Mouse (Mus musculus) liver, embryonic 15.5 days (tissue): Measurements from ENCODE around the gene Zfp658. TPM values are rescaled to one million over a fixed set of nuclear protein-coding genes. Genes with fewer than 3 reads are reported as not detected.

Source experiments
- ATAC-seq: fragments of 200-750 bp; cut with Nextera tagmentation; 2 replicates; pipeline ENCODE4 v1.8.0; 2017; ENCODE audit warnings: moderate number of reproducible peaks, mild to moderate bottlenecking, moderate library complexity; ENCODE audit not compliant: insufficient read depth
- H3K27ac ChIP-seq: fragments of 300-500 bp; sonication (generic); replicated peaks from 2 replicates; pipeline ENCODE4 v1.5.1; 2015; ENCODE audit warnings: mild to moderate bottlenecking, inconsistent platforms
- H3K27me3 ChIP-seq: fragments of 300-500 bp; sonication (generic); 2 replicates; pipeline ENCODE4 v1.6.1; 2015; ENCODE audit warnings: mild to moderate bottlenecking, inconsistent platforms
- H3K36me3 ChIP-seq: fragments of 300-500 bp; sonication (generic); replicated peaks from 2 replicates; pipeline ENCODE4 v1.6.1; 2015; ENCODE audit warnings: moderate library complexity, mild to moderate bottlenecking, inconsistent platforms
- H3K4me1 ChIP-seq: fragments of 300-500 bp; sonication (generic); replicated peaks from 2 replicates; pipeline ENCODE4 v1.6.1; 2015; ENCODE audit warnings: inconsistent platforms
- H3K4me2 ChIP-seq: fragments of 300-500 bp; sonication (generic); 2 replicates; pipeline ENCODE4 v1.6.1; 2015; ENCODE audit warnings: moderate library complexity, mild to moderate bottlenecking, inconsistent platforms
- H3K4me3 ChIP-seq: fragments of 300-500 bp; sonication (generic); replicated peaks from 2 replicates; pipeline ENCODE4 v1.5.1; 2015; ENCODE audit warnings: mild to moderate bottlenecking, inconsistent platforms
- H3K9ac ChIP-seq: fragments of 300-500 bp; sonication (generic); 2 replicates; pipeline ENCODE4 v1.6.1; 2015; ENCODE audit warnings: moderate library complexity, mild to moderate bottlenecking, inconsistent platforms
- H3K9me3 ChIP-seq: fragments of 300-500 bp; sonication (generic); replicated peaks from 2 replicates; pipeline ENCODE4 v1.6.1; 2016; ENCODE audit warnings: inconsistent platforms
- WGBS: fragments of 180-500 bp; shearing (Covaris S2); methylation state at CpG from one replicate; pipeline ENCODE4 v1.1.7; 2015; ENCODE audit warnings: mixed read lengths; ENCODE audit not compliant: insufficient replicate concordance; 5-methylcytosine and 5-hydroxymethylcytosine counted together
- polyA plus RNA-seq: library from polyadenylated mRNA; unstranded; fragments of >200 nt; fragmentation: Nextera tagmentation; extraction: Ambion mirVana; gene quantifications from 2 replicates; pipeline ENCODE4 v1.2.1, GENCODE M21; 2015

The Zfp658 gene
- polyA plus RNA-seq, 1 experiment from 2014 or later: 0.18 TPM

DNA sequence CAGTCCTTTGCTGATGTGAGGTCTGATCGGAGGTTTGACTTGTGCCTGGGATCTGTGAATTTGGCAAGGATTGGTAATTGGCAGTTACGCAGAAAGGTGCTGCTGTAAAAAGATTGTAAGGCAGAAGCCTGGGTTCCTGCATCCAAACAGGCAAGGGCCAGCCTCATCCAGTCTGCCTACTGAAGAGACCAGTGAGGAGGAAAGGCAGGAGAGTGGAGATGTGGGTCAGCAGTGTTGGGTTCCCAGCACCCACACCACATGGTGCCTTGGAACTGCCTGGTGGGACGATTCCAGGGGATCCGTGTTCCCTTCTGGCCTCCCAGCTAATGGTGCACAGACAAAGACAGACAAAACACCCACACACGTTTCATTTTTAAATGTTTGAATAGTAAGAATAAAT is 18.5 kb downstream of the Zfp658 start:
- Histone ChIP-seq H3K9me3 (no peaks in the 10 kb centered on the region), H3K4me3 (peak overlapping the region; percentile 71), H3K36me3 (peaks cover 15% of the 10 kb centered on the region), H3K4me1 (peaks cover 16% of the 10 kb centered on the region), H3K27me3 (no peaks in the 10 kb centered on the region), H3K27ac (no peak overlapping the region), H3K9ac (0 out of 2 replicates have a peak overlapping the region, but pooled peaks have one; percentile 57), H3K4me2 (peak overlapping the region; percentile 82)
- ATAC-seq: no peak
- 69% methylated on average over 5 of the region's 5 CpGs for WGBS

- Histone ChIP-seq H3K9me3 (no peaks in the 10 kb centered on the region), H3K4me3 (no peak overlapping the region), H3K4me1 (peaks cover 12% of the 10 kb centered on the region), H3K27me3 (no peaks in the 10 kb centered on the region), H3K4me2 (no peak overlapping the region), H3K9ac (no peak overlapping the region), H3K36me3 (peaks cover 55% of the 10 kb centered on the region), H3K27ac (no peak overlapping the region)
- no peak for ATAC-seq
- WGBS: 69% methylated on average over 5 of the region's 5 CpGs
Measured at GRCm38 (mm10) chr7:43584790-43585189, 22.7 kb downstream of the Zfp658 start.

GRCm38 (mm10) chr7:43601884-43602283 is 39.8 kb downstream of the Zfp658 start:
- Histone ChIP-seq H3K36me3 (no peaks in the 10 kb centered on the region), H3K27ac (no peak overlapping the region), H3K4me3 (no peak overlapping the region), H3K9me3 (no peaks in the 10 kb centered on the region), H3K4me2 (no peak overlapping the region), H3K4me1 (no peaks in the 10 kb centered on the region), H3K9ac (no peak overlapping the region), H3K27me3 (no peaks in the 10 kb centered on the region)
- no peak for ATAC-seq
- WGBS: 31% methylated on average over 5 of the region's 5 CpGs

DNA sequence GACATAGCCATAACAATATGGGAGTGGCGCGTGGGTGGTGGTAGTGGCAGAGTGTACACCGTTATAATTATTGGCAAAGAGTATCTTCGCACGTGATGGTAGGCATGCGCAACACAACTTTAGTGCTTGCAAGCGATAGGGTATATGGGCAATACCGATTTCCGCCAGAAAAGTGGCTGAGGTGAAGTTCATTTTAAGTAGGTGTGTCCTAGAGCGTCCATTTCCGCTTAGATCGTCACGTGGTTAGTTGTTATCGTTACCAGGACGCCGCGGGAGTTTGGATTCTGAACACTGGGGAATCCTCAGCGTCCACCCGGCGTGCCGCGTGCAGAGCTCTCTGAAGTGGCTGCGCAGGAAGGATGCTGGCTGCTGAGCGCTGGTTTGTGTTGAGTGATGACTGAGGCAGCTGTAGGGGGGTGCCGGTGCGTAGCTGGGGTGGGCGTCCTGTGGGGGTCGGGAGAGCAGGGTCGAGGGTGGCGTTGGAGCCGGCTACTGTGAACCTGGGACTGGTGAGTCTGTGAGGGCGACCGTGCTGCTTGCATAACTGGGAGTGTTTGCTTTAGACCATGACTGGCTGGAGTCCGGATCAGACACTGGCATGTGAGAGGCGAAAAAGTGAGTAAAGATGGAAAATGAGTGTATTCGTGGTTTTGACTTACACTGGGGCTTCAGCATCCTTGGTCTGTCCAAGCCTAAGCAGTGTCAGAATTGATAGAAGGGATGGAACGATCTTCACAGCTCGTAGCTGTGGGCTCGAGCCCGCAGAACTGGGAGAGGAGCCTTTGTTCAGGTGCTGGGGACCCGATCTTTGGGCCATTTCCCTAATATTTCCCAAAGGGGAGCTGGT is 45.1 kb downstream of the Zfp658 start, which contains the start of gene Zfp819:
Gene Zfp819 (plus strand): TSS at position 274 of the 847 bp plus-strand sequence.
- H3K4me2 ChIP-seq: peak within 1 kb of the TSS; percentile 58
- no peaks in the 10 kb centered on the region for H3K9me3 ChIP-seq
- WGBS: 15% methylated on average over 41 of the region's 41 CpGs
- H3K9ac ChIP-seq: no peak within 1 kb of the TSS
- H3K27me3 ChIP-seq: 0 out of 2 replicates have a peak, but pooled peaks cover 5% of the 10 kb centered on the region
- peaks cover 8% of the 10 kb centered on the region for H3K4me1 ChIP-seq
- H3K27ac ChIP-seq: no peak within 1 kb of the TSS
- H3K36me3 ChIP-seq: no peaks in the 10 kb centered on the region
- ATAC-seq: no peak
- H3K4me3 ChIP-seq: peak within 1 kb of the TSS; percentile 33

DNA sequence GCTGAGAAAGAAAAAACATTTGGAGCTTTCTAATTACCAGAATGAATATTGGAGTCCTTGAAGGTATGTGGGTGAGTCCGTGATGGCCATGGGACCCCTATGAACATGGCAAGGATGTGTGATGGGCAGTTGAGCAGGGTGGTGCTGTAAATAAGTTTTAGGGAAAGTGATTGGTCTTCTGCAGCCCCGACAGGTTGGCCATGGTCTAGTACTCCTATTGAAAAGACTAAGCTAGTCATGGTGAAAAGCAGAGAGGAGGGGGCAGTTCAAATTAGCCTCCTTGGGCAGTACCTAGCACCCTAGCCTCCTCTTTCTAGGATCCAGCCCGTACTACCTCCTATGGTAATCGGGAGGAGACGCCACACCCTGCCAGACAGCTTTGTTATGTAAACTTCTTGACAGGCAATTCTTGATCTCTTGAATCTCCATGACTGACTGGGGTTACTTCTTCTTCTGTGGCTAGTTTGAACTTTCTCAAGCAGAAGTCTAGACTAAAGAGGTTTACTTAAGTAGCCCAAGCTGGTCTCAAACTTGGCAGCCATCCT is 45.8 kb downstream of the Zfp658 start:
- Histone ChIP-seq H3K36me3 (no peaks in the 10 kb centered on the region), H3K4me3 (no peak overlapping the region), H3K4me2 (no peak overlapping the region), H3K9ac (no peak overlapping the region), H3K27me3 (0 out of 2 replicates have a peak, but pooled peaks cover 5% of the 10 kb centered on the region), H3K27ac (no peak overlapping the region), H3K9me3 (no peaks in the 10 kb centered on the region), H3K4me1 (peaks cover 8% of the 10 kb centered on the region)
- 26% methylated on average over 5 of the region's 5 CpGs for WGBS
- ATAC-seq: no peak

DNA sequence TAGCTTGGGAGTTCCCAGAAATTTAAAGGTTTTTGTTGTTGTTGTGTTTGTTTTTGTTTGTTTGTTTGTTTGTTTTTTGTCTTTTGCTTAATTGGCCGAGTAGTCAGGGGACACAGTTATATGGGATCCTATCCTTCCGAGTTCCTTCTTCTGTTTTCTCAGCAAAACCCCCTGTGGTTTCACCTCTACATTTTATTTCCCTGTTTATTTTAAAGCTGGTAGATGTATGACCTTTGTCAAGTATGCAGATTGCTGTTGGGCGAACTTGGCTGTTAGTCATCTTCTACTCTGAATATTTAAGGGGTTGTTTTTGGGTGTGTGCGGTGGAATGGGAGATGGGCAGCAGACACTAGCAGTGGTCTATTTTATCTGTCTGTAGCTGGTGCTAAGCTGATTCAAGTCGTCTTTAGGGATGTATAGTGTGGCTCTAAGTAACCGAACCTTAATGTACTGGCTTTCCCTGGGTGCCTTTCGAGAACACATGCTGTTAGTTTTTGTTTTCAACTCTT is 46.3 kb downstream of the Zfp658 start:
- no peak for ATAC-seq

DNA sequence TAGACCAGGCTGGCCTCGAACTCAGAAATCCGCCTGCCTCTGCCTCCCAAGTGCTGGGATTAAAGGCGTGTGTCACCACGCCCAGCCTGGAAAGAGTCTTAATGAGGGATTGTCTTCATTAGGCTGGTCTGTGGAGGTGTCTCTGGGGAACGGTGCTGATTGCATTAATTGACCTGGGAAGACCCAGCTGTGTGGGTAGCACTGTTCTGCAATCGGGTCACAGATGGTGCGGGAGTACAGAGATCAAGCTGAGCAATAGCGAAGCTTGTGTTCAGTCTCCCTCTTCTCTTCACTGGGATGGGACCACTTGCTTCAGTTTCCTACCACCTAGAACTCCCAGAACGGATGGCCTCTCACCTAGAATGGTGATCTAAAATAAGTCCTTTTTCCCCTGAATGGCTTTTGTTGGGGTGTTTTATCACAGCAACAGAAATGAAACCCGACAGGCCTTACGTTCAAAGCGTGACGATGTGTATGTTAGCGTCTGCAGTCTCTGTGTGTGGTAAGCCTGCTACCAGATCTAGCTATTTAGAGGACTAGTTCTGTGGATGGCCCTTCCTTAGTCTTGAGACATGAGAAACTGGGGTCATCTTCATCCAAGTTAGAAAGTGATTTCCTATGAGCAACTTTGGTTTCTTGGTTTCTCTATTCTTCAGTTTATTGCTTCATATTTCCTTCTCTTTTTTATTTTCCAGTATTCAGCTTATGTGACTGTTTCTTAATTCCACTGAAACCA is 51.9 kb downstream of the Zfp658 start:
- Histone ChIP-seq H3K36me3 (no peaks in the 10 kb centered on the region), H3K27me3 (no peaks in the 10 kb centered on the region), H3K9me3 (no peaks in the 10 kb centered on the region), H3K9ac (no peak overlapping the region), H3K4me3 (no peak overlapping the region), H3K4me1 (no peaks in the 10 kb centered on the region), H3K4me2 (no peak overlapping the region), H3K27ac (no peak overlapping the region)
- WGBS: 75% methylated on average over 14 of the region's 14 CpGs
- no peak for ATAC-seq

More for the DNA sequence above, 46.3 kb downstream of the Zfp658 start:
- Histone ChIP-seq H3K4me3 (no peak overlapping the region), H3K9ac (no peak overlapping the region), H3K4me2 (no peak overlapping the region), H3K36me3 (no peaks in the 10 kb centered on the region), H3K4me1 (peaks cover 8% of the 10 kb centered on the region), H3K27me3 (0 out of 2 replicates have a peak, but pooled peaks cover 5% of the 10 kb centered on the region), H3K27ac (no peak overlapping the region), H3K9me3 (no peaks in the 10 kb centered on the region)
- WGBS: 53% methylated on average over 7 of the region's 7 CpGs

DNA sequence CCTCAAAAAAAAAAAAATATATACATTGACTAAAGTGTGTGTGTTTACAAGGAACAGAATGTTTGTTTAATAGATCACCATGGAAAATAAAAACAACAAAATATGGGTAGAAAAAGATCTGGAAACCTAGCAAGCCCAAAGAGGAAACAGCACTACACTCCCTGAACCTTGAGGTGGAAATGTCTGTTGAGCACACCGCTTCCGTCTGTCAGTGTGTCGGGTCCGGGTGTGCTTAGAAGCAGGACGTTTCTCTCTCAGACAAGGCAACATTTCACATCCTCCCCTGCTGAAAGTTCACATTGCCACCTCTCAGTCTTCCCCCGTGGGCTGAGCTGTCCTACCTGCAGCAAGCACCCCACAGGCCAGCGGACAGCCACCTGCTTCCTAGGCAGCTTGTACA is 60.9 kb downstream of the Zfp658 start:
- Histone ChIP-seq H3K4me2 (no peak overlapping the region), H3K9ac (no peak overlapping the region), H3K36me3 (no peaks in the 10 kb centered on the region), H3K4me3 (no peak overlapping the region), H3K9me3 (no peaks in the 10 kb centered on the region), H3K27ac (no peak overlapping the region), H3K4me1 (no peaks in the 10 kb centered on the region), H3K27me3 (no peaks in the 10 kb centered on the region)
- 45% methylated on average over 7 of the region's 7 CpGs for WGBS
- no peak for ATAC-seq

DNA sequence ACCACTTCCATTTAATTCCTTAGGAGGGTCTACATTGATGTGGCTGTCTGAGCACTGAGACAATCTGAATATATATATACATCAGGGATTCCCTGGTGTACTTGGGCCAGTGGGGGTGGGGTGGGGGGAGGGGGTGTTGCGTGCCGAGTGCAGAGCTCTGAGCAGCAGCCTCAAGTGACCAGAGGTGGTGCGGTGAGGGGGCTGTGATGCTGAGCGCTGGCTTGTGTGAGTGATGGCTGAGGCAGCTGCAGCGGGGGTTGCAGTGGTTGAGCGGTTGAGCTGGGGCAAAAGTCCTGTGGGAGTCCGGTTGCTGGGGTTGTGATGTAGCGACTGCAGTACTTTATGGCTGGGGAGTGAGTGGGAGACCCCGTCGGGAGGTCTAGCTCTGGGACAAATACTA is 61.8 kb downstream of the Zfp658 start:
- no peaks in the 10 kb centered on the region for H3K27me3 ChIP-seq
- no peak overlapping the region for H3K4me3 ChIP-seq
- no peak overlapping the region for H3K4me2 ChIP-seq
- no peak overlapping the region for H3K9ac ChIP-seq
- no peaks in the 10 kb centered on the region for H3K36me3 ChIP-seq
- H3K4me1 ChIP-seq: no peaks in the 10 kb centered on the region
- 27% methylated on average over 10 of the region's 10 CpGs for WGBS
- H3K27ac ChIP-seq: no peak overlapping the region
- H3K9me3 ChIP-seq: no peaks in the 10 kb centered on the region
- no peak for ATAC-seq
